Mouse (Mus musculus) cortical plate, adult 2 months (tissue): ENCODE data around the gene Gmnn.

Source experiments
- CTCF ChIP-seq: fragments of 200-500 bp; IDR thresholded peaks from 2 replicates; pipeline ENCODE4 v1.5.1; 2011; ENCODE audit warnings: mild to moderate bottlenecking, control low read depth, low read length; ENCODE audit not compliant: insufficient read depth; ENCODE audit errors: extremely low read depth
- POLR2A ChIP-seq: fragments of 200-500 bp; IDR thresholded peaks from 2 replicates; pipeline ENCODE4 v1.6.1; 2011; ENCODE audit warnings: mild to moderate bottlenecking, low read length, control low read depth; ENCODE audit not compliant: insufficient read depth; ENCODE audit errors: extremely low read depth

DNA sequence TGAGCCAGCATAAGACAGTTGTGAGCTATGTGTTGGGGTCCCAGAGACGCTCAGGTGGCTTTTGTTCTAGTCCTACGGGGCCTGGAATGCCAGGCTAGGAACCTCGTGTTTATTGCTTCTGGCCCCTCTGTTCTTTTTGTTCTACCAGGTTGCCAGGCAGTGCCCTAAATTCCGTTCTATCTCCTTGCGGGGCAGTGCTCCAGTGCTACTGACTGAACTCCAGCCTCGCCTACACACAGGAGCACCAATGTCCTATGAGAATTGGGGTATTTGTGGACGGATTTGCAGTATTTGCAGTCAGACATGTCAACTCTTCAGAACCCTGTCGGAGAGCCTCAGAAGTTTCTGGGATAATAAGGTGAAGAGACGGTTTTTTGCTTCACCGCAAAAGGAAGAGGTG is 20.7 kb downstream of the Gmnn start, which contains the start of gene Armh2:
- TF ChIP-seq CTCF, result no peak
- TF ChIP-seq POLR2A, result no peak
